Mouse (Mus musculus): ENCODE measurements at regions not wholly inside any gene's neighbourhood (a gene's known extent, or its start where the extent isn't known, plus 50 kb on each side); places are given as distances from the start of the nearest gene placed in this dataset.

DNA sequence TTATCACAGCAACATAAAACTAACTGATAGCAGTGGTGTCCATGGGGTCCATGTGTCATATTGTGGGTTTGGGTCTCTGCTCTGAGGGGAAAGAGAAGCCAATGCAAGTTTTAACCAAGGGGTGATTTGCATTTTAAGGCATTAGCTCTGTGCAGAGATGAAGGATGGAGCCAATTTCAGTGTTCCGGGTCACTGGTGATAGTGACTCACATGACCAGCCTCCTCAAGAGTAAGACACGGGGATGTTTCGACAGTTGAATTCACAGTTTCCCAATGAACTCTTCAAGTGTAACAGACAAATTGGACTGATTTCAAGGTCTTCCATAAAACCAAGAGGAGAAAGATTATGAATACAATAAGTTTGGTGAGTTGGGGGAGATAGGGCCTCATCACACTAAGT is 62.7 kb upstream of the Dpt start:
- TF ChIP-seq POLR2A (IDR thresholded peaks at IDR 0.05; ENCODE audit: borderline replicate concordance, low read depth, low read length) (no peak), CTCF (IDR thresholded peaks at IDR 0.05; ENCODE audit: low read depth, low read length) (no peak)
